Mouse (Mus musculus) thymus, postnatal 25 days (tissue): ENCODE data around the gene Nceh1.
"Not testable (repeated sequence)": the region's sequence is repeated elsewhere in the genome, so short reads cannot be mapped to it uniquely, and the experiment has no call there.

Experiments used
- DNase-seq: peaks from one replicate; pipeline ENCODE4 v3.0.0; 2022

Gene Nceh1

GRCm38 (mm10) chr3:27233841-27234240 is 51.1 kb downstream of the Nceh1 start:
- no peak for DNase-seq

- no peak for DNase-seq
These were observed 52.2 kb downstream of the Nceh1 start for GRCm38 (mm10) chr3:27234976-27235375.

GRCm38 (mm10) chr3:27237226-27237625 is 54.5 kb downstream of the Nceh1 start:
- peak; percentile 42 for DNase-seq

- no peak for DNase-seq
These were observed 55.8 kb downstream of the Nceh1 start for GRCm38 (mm10) chr3:27238563-27238962.

GRCm38 (mm10) chr3:27239568-27239967 is 56.8 kb downstream of the Nceh1 start:
- no peak for DNase-seq

- no peak for DNase-seq
These were observed 59.1 kb downstream of the Nceh1 start for GRCm38 (mm10) chr3:27241864-27242263.

GRCm38 (mm10) chr3:27246166-27246565 is 63.4 kb downstream of the Nceh1 start:
- DNase-seq, result no peak

GRCm38 (mm10) chr3:27247785-27248184 is 65.0 kb downstream of the Nceh1 start:
- no peak for DNase-seq

GRCm38 (mm10) chr3:27249030-27249429 is 66.3 kb downstream of the Nceh1 start:
- DNase-seq, result no peak

GRCm38 (mm10) chr3:27250936-27251335 is 68.2 kb downstream of the Nceh1 start:
- DNase-seq, result no peak

GRCm38 (mm10) chr3:27258461-27258860 is 75.7 kb downstream of the Nceh1 start:
- DNase-seq, result no peak

- no peak for DNase-seq
These were observed 77.6 kb downstream of the Nceh1 start for GRCm38 (mm10) chr3:27260393-27260792.

- DNase-seq, result no peak
These were observed 84.6 kb downstream of the Nceh1 start for GRCm38 (mm10) chr3:27267327-27267726.

- DNase-seq, result no peak
These were observed 85.1 kb downstream of the Nceh1 start for GRCm38 (mm10) chr3:27267887-27268286.

GRCm38 (mm10) chr3:27269151-27269550 is 86.4 kb downstream of the Nceh1 start:
- DNase-seq, result no peak

- DNase-seq, result peak; percentile 71
These were observed 87.6 kb downstream of the Nceh1 start for GRCm38 (mm10) chr3:27270160-27270962.

- no peak for DNase-seq
These were observed 90.4 kb downstream of the Nceh1 start for GRCm38 (mm10) chr3:27272926-27273745.

- DNase-seq, result not testable (repeated sequence)
These were observed 96.6 kb downstream of the Nceh1 start for GRCm38 (mm10) chr3:27279286-27279925.

- DNase-seq, result peak; percentile 35
These were observed 97.5 kb downstream of the Nceh1 start for GRCm38 (mm10) chr3:27280280-27280749.

- no peak for DNase-seq
These were observed 100.4 kb downstream of the Nceh1 start for GRCm38 (mm10) chr3:27283071-27283713.

GRCm38 (mm10) chr3:27283796-27284195 is 101.0 kb downstream of the Nceh1 start:
- no peak for DNase-seq

GRCm38 (mm10) chr3:27284227-27284626 is 101.5 kb downstream of the Nceh1 start:
- peak; percentile 25 for DNase-seq

GRCm38 (mm10) chr3:27285072-27285471 is 102.3 kb downstream of the Nceh1 start:
- DNase-seq, result peak; percentile 24
